Mouse (Mus musculus) heart, postnatal 0 days (tissue): ENCODE measurements at regions not wholly inside any gene's neighbourhood (a gene's known extent, or its start where the extent isn't known, plus 50 kb on each side); places are given as distances from the start of the nearest gene placed in this dataset.

Experiments used
- CTCF ChIP-seq: IDR thresholded peaks from 2 replicates; pipeline ENCODE4 v1.5.1; 2016; ENCODE audit warnings: antibody characterized with exemption, control low read depth, low read depth
- EP300 ChIP-seq: IDR thresholded peaks from 2 replicates; pipeline ENCODE4 v1.6.1; 2016; ENCODE audit warnings: antibody characterized with exemption, low read depth

- TF ChIP-seq CTCF (no peak), EP300 (no peak)
These were observed 70.9 kb downstream of the Ccdc71l start for GRCm38 (mm10) chr12:32449373-32449772.
